Mouse (Mus musculus) megakaryocyte-erythroid progenitor cell, adult 5-6 weeks (primary cell): Measurements from ENCODE around the gene Gtf3c4. TPM values are rescaled to one million over a fixed set of nuclear protein-coding genes. Genes with fewer than 3 reads are reported as not detected.

Source experiments
- ATAC-seq: replicated peaks from 2 replicates; pipeline ENCODE4 v1.8.0; 2016; ENCODE audit warnings: mild to moderate bottlenecking, inconsistent platforms; ENCODE audit not compliant: severe bottlenecking, poor library complexity, low FRiP score, low TSS enrichment
- total RNA-seq, 2 experiments: library from RNA; stranded (forward) in 1 of 2; stranded (reverse) in 1 of 2; fragments of 200-1000, 215-1000 nt in 1 of 2; fragments of >200 nt in 1 of 2; fragmentation: Nextera tagmentation in 1 of 2; gene quantifications; 2 replicates each; pipeline ENCODE4 v1.2.3; 2014 to 2017

The Gtf3c4 gene
- total RNA-seq, 2 experiments from 2014 or later: 17.8 to 24.7 TPM

- no peak for ATAC-seq
Measured at GRCm38 (mm10) chr2:28810260-28811013, 29.7 kb downstream of the Gtf3c4 start.

- ATAC-seq: no peak
Measured at GRCm38 (mm10) chr2:28808841-28809240, 31.3 kb downstream of the Gtf3c4 start.

- ATAC-seq: no peak
Measured at GRCm38 (mm10) chr2:28803406-28803805, 36.8 kb downstream of the Gtf3c4 start.

GRCm38 (mm10) chr2:28799575-28799974, 40.6 kb downstream of the Gtf3c4 start:
- ATAC-seq: no peak

GRCm38 (mm10) chr2:28798390-28798789, 41.8 kb downstream of the Gtf3c4 start:
- no peak for ATAC-seq

GRCm38 (mm10) chr2:28797490-28798106, 42.6 kb downstream of the Gtf3c4 start:
- ATAC-seq: no peak

GRCm38 (mm10) chr2:28796298-28796697, 43.9 kb downstream of the Gtf3c4 start:
- peak; percentile 63; the same call in 1 of the 2 replicates for ATAC-seq

GRCm38 (mm10) chr2:28794623-28795022, 45.5 kb downstream of the Gtf3c4 start:
- no peak for ATAC-seq

GRCm38 (mm10) chr2:28792931-28793610, 47.1 kb downstream of the Gtf3c4 start:
- ATAC-seq: no peak

- ATAC-seq: no peak
Measured at GRCm38 (mm10) chr2:28787067-28787619, 53.0 kb downstream of the Gtf3c4 start.

- ATAC-seq: no peak
Measured at GRCm38 (mm10) chr2:28786355-28787066, 53.6 kb downstream of the Gtf3c4 start.

GRCm38 (mm10) chr2:28781310-28781709, 58.9 kb downstream of the Gtf3c4 start:
- ATAC-seq: no peak

GRCm38 (mm10) chr2:28780001-28780782, 60.0 kb downstream of the Gtf3c4 start:
- ATAC-seq: no peak

- ATAC-seq: no peak
Measured at GRCm38 (mm10) chr2:28776728-28777127, 63.4 kb downstream of the Gtf3c4 start.

- ATAC-seq: no peak
Measured at GRCm38 (mm10) chr2:28774073-28774472, 66.1 kb downstream of the Gtf3c4 start.
